Mouse (Mus musculus) adrenal gland, adult 8-10 months (tissue): ENCODE results near the gene Lsm11. TPM values are rescaled to one million over a fixed set of nuclear protein-coding genes. Genes with fewer than 3 reads are reported as not detected.
A peak's percentile ranks its signal among the peaks of the same experiment; 100 is the strongest.

Experiments used
- DNase-seq: peaks from one replicate; pipeline ENCODE4 v3.0.0; 2022
- total RNA-seq, 4 experiments: library from RNA; stranded (reverse); gene quantifications; 2 replicates each; pipeline ENCODE4 v1.2.4; 2022

Gene Lsm11
- 10 to 100 TPM in 2 of 4 experiments, 1 to 10 TPM in 2; 8.9 to 13.9 (median 10.1) TPM for total RNA-seq

- peak; percentile 92 for DNase-seq
These were observed at the start of gene Lsm11 for GRCm38 (mm10) chr11:45944643-45945156. Lsm11 (minus strand) TSS chr11:45944935.

DNA sequence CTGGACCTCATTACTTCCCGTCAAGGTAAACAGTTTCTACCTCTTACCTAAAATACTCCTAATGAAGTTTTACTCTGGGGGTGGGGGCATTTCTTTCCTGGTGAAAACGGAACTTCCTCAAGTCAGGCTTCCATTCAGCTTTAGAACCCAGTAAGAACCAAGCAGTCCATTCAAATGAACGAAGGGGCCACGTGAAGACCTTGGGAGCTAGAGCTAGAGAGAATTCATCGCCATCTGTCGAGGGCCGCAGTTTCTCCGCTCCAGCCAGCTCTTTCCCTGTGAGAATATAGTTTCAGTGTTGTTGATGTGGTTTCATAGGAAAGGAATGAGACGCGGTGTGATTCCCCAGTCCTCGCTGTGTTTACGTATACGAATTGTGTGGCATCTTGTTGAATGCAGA lies 47.4 kb upstream of the Lsm11 start:
- DNase-seq = no peak

GRCm38 (mm10) chr11:45991604-45992003 lies 46.9 kb upstream of the Lsm11 start:
- no peak for DNase-seq

DNA sequence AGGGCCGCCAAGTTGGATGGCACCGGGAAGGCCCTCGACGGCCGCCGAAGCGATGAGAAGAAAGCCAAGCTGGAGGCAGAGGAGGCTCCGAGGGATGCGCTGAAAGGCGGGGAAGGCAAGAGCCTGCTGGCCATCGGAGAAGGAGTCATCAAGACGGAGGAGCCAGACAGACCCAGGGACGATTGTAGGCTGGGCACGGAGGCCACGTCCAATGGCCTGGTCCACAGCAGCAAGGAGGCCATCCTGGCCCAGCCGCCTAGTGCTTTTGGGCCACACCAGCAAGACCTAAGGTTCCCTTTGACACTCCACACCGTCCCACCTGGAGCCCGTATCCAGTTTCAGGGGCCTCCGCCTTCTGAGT lies 36.1 kb upstream of the Lsm11 start:
- DNase-seq = no peak

DNA sequence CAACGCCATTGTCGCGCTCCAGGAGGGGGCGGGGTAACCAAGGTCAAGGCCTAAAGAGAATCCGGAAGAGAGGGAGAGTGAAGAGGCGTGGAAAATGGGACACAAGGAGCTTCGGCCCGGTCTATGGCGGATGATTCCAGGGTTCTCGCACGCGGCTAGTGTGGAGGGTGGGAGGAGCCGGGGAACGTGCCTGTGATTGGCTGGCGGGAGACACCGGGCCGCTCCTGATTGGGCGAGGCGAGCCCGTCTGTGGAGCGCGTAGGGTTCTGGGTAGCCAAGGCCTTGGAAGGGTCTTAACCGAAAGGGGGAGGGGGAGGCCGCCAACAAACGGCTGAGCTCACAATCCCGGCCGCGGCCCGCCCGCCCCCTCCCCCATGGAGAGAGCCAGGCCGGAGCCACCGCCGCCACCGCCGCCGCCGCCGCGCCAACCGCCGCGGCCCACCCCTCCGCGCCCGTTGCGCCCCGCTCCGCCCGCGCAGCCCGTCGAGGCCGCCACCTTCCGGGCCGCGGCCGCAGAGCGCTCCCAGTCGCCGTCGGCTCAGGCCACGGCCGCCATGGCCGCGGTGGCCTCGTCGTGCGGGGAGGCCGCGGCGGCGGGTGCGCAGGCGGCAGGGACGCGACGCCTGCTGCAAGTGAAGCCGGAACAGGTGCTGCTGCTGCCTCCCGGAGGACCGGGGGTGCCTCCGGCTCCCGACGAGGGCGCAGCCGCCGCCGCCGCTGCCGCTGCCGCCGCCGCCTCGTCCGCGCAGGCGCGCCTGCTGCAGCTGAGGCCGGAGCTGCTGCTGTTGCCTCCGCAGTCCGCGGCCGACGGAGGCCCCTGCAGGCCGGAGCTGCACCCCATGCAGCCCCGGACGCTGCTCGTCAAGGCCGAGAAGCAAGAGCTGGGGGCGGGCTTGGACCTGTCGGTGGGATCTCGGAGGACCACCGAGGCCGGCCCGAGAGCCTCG lies 35.5 kb upstream of the Lsm11 start, which contains the start of gene Sox30:
Gene Sox30, plus strand, starts transcription at position 365 of the 947 bp plus-strand sequence.
- peak; percentile 13 for DNase-seq

DNA sequence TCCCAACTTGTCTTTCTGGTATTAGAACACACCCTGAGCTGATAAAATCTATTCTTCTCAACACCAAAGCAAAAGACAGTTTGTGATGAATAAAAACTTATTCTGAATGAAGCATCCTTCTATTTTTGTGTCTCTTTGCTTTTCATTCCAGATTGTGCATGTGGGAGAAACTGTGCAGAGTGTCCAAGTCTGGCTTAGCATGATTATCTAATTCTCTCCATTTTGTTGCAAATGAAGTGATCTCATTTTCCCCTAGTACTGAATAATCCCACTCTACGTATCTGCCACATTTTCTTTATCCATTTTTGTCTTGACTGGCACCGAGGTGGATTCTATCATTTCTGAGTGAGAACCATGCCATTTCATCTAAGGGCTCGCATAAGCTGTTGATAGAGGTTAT lies 31.3 kb upstream of the Lsm11 start:
- DNase-seq = no peak

GRCm38 (mm10) chr11:45974466-45974865 lies 29.7 kb upstream of the Lsm11 start:
- DNase-seq = no peak

- no peak for DNase-seq
These were observed 28.9 kb upstream of the Lsm11 start for GRCm38 (mm10) chr11:45973635-45974034.

DNA sequence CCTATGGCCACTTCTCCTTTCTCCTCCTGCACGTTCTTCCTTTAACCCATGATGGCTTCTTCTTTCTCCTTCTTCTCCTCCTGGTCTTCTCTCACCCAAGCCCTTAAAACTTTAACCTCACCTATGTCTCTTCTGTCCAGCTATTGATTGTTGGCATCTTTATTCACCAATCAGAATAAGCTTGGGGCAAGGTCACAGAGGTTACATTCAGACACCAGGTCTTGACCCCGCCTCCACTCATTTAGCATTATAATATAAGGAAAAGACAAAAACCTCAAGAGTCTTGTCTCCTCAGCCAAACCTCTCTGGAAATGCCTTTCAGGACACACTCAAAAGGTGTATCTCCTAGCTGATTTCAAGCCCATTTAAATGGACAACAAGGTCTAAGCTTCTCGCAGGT lies 23.7 kb upstream of the Lsm11 start:
- no peak for DNase-seq

GRCm38 (mm10) chr11:45966896-45967295 lies 22.2 kb upstream of the Lsm11 start:
- DNase-seq = no peak

DNA sequence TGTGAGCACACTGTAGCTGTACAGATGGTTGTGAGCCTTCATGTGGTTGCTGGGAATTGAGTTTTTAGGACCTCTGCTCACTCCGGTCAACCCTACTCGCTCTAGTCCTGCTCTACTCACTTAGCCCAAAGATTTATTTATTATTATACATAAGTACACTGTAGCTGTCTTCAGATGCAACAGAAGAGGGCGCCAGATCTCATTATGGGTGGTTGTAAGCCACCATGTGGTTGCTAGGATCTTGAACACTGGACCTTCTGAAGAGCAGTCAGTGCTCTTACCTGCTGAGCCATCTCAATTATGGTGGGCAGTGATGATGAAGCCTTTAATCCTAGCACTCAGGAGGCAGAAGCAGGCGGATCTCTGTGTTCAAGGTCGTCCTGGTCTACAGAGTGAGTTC lies 15.3 kb upstream of the Lsm11 start:
- no peak for DNase-seq

DNA sequence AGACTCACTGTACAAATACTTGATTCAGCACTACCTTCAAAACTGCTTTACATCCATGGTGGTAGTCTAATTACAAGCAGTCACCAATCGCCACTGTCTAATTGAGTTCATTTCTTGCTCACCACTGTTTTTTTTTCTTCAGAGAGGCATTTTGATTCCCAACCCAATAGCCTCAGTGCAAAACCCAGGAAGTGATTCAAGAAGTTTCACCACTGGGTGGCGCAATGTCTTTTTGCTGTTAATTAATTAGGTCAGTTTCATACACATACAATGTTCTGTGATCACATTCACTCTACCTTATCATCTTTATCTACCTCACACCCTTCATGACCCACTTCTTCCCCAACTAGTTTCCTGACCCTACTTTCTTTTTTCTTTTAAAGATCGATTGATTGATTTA lies 14.9 kb upstream of the Lsm11 start:
- no peak for DNase-seq

- DNase-seq = peak; percentile 88
These were observed 10.4 kb upstream of the Lsm11 start, which contains the start of gene Thg1l for GRCm38 (mm10) chr11:45955127-45955627. Thg1l (minus strand) TSS chr11:45955494.

GRCm38 (mm10) chr11:45947491-45947890 lies 2.8 kb upstream of the Lsm11 start:
- no peak for DNase-seq

GRCm38 (mm10) chr11:45946796-45947195 lies 2.1 kb upstream of the Lsm11 start:
- DNase-seq = no peak

- DNase-seq = peak; percentile 25
These were observed 668 bp downstream of the Lsm11 start for GRCm38 (mm10) chr11:45943891-45944642.

- DNase-seq = no peak
These were observed 1.5 kb downstream of the Lsm11 start for GRCm38 (mm10) chr11:45943108-45943705.

DNA sequence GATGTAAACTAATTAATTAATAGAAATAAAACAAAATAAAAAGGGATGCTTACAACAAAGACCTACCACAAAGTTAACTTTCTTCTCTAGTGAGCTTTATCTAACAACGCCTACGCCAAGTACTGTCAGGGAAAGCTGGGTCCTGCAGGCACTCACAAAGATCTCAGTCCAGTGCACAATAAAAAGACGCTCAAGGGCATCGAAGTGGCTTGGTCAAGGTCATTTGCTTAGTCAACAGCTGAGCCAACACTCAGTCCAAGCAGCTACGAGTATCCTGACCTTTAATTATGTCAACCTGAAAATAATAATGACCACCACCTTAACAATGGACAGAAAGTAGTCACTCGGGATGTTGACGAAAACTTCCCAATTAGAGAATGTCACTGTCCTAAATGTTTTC lies 2.5 kb downstream of the Lsm11 start:
- DNase-seq = peak; percentile 51

DNA sequence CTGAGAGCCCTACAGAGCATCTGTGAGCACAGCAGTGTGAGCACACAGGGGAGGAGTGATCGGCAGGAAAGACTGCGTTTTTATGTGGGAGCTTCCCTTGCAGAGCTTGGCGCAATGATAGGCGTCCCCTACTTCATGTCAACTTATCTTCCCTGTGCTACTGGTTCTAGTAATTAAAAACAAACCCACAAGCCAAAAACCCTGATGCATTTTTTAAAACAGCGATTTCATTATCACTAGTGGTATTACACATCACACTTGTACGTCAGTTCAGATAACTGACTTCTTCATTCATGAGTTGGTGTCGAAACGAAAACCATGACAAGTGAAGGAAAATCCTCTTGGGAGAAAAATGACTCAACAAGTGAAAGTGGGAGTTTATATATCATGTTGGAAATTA lies 5.8 kb downstream of the Lsm11 start:
- DNase-seq = no peak

DNA sequence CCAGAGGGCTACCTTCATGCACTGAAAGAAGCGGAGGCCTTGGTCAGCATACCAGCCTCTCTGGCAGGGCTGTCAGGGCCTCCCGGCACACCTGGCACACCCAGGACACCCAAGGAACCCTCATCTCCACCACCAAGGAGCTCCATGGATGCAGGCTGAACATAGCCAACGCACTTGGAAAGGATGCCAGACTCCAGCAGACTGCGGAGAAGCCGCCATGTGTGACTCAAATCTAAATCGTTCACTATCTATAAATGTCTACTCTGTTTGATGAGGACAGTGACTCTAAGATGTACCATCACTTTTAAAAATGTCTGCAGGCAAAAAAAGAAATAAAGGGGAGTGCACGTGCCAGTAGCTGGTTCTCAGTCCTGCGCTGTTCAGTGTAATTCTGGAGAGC lies 7.3 kb downstream of the Lsm11 start:
- no peak for DNase-seq

GRCm38 (mm10) chr11:45932771-45933170 lies 12.0 kb downstream of the Lsm11 start:
- no peak for DNase-seq

DNA sequence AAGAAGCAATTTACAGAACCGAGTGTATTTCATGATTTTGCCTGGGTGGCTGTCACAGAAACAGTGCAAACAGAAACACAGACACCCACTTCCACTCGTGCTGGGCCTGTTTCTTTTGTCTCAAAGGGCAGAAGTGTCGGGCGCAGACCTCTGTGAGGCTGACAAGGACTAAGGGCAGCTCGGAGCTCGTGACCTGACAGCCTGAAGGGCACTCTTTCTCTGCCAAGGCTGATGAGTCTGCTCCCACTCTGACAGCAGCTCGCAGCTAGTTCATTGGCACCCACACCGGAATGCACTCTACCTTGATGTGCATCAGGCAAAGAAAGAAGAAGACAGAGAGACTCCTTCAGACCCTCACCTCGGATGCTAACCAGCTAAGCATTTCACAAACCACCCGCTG lies 15.2 kb downstream of the Lsm11 start:
- DNase-seq = peak; percentile 50

DNA sequence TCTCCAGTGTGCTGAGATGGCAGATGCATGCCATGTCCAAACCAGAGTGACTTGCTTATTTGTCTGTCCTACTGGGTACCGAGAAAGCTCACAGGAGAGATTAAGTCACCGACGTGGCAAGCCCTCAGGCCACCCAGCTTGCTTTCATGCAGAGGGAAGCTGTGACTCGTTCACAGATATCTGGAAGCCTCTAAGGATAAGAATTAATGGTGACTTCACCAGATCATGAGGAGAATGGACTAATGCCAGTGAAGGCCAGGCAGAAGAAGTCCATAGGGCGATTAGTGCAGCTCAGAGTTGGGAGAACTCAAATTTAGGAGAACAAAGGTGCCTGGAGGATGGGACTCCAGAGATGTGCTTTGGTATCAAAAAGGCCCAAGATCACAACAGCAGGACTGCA lies 17.3 kb downstream of the Lsm11 start:
- no peak for DNase-seq
